Mouse (Mus musculus) bone marrow, adult 2 months (tissue): ENCODE data around the gene Macrod2.

Experiments used
- CTCF ChIP-seq: fragments of 200-500 bp; IDR thresholded peaks from 2 replicates; pipeline ENCODE4 v1.5.1; 2011; ENCODE audit warnings: low read length, control low read depth; ENCODE audit not compliant: control insufficient read depth, insufficient read depth
- POLR2A ChIP-seq: fragments of 200-500 bp; IDR thresholded peaks from 2 replicates; pipeline ENCODE4 v1.6.1; 2011; ENCODE audit warnings: low read depth, mild to moderate bottlenecking, control low read depth, low read length, borderline replicate concordance; ENCODE audit not compliant: control insufficient read depth

- no peak for TF ChIP-seq CTCF
- no peak for TF ChIP-seq POLR2A
Observed at GRCm38 (mm10) chr2:141697541-141697940, 1302.4 kb downstream of the Macrod2 start.
